Mouse (Mus musculus) hindbrain, postnatal 0 days (tissue): Measurements from ENCODE around the gene Fam228b. TPM values are rescaled to one million over a fixed set of nuclear protein-coding genes. Genes with fewer than 3 reads are reported as not detected.

Experiments used
- ATAC-seq: fragments of 200-750 bp; cut with Nextera tagmentation; 2 replicates; pipeline ENCODE4 v1.8.0; 2017; ENCODE audit warnings: mild to moderate bottlenecking, moderate TSS enrichment, moderate library complexity
- DNase-seq: peaks from one replicate; pipeline ENCODE4 v3.0.0-alpha.2; 2015; ENCODE audit warnings: low spot score
- H3K27ac ChIP-seq: fragments of 300-500 bp; sonication (generic); 2 replicates; pipeline ENCODE4 v1.5.1; 2014; ENCODE audit warnings: mild to moderate bottlenecking
- H3K27me3 ChIP-seq: fragments of 300-500 bp; sonication (generic); 2 replicates; pipeline ENCODE4 v1.6.1; 2014; ENCODE audit warnings: low read length, mixed read lengths; ENCODE audit not compliant: insufficient read depth
- H3K36me3 ChIP-seq: fragments of 300-500 bp; sonication (generic); 2 replicates; pipeline ENCODE4 v1.6.1; 2014; ENCODE audit warnings: low read length, mixed read lengths; ENCODE audit not compliant: insufficient read depth
- H3K4me1 ChIP-seq: fragments of 300-500 bp; sonication (generic); 2 replicates; pipeline ENCODE4 v1.6.1; 2014; ENCODE audit warnings: antibody characterized with exemption, low read length, mixed read lengths; ENCODE audit not compliant: insufficient read depth
- H3K4me2 ChIP-seq: fragments of 300-500 bp; sonication (generic); 2 replicates; pipeline ENCODE4 v1.6.1; 2014; ENCODE audit warnings: low read depth, mild to moderate bottlenecking, low read length, moderate library complexity, mixed read lengths
- H3K4me3 ChIP-seq: fragments of 300-500 bp; sonication (generic); 2 replicates; pipeline ENCODE4 v1.5.1; 2014; ENCODE audit warnings: low read length
- H3K9ac ChIP-seq: fragments of 300-500 bp; sonication (generic); replicated peaks from 2 replicates; pipeline ENCODE4 v1.6.1; 2014; ENCODE audit warnings: mild to moderate bottlenecking, low read length, moderate library complexity, mixed read lengths
- H3K9me3 ChIP-seq: fragments of 300-500 bp; sonication (generic); 2 replicates; pipeline ENCODE4 v1.6.1; 2016; ENCODE audit warnings: low read length, mixed read lengths
- CTCF ChIP-seq: IDR thresholded peaks from 2 replicates; pipeline ENCODE4 v1.5.1; 2016; ENCODE audit warnings: antibody characterized with exemption, control low read depth, low read depth
- WGBS: fragments of 180-500 bp; shearing (Covaris S2); extraction: QIAGEN DNeasy Blood & Tissue Kit; methylation state at CpG from one replicate; pipeline ENCODE4 v1.1.7; 2014; 5-methylcytosine and 5-hydroxymethylcytosine counted together
- polyA plus RNA-seq: library from polyadenylated mRNA; unstranded; fragments of >200 nt; fragmentation: Nextera tagmentation; extraction: Ambion mirVana; gene quantifications from 2 replicates; pipeline ENCODE4 v1.2.1, GENCODE M21; 2015
- total RNA-seq: library from RNA; depleted of rRNA; stranded (reverse); fragments of >200 nt; gene quantifications from 2 replicates; pipeline ENCODE4 v1.2.3, GENCODE M21; 2014

Gene Fam228b
- total and polyA plus RNA-seq, 2 experiments from 2014 or later: 4.2 to 8.1 TPM

DNA sequence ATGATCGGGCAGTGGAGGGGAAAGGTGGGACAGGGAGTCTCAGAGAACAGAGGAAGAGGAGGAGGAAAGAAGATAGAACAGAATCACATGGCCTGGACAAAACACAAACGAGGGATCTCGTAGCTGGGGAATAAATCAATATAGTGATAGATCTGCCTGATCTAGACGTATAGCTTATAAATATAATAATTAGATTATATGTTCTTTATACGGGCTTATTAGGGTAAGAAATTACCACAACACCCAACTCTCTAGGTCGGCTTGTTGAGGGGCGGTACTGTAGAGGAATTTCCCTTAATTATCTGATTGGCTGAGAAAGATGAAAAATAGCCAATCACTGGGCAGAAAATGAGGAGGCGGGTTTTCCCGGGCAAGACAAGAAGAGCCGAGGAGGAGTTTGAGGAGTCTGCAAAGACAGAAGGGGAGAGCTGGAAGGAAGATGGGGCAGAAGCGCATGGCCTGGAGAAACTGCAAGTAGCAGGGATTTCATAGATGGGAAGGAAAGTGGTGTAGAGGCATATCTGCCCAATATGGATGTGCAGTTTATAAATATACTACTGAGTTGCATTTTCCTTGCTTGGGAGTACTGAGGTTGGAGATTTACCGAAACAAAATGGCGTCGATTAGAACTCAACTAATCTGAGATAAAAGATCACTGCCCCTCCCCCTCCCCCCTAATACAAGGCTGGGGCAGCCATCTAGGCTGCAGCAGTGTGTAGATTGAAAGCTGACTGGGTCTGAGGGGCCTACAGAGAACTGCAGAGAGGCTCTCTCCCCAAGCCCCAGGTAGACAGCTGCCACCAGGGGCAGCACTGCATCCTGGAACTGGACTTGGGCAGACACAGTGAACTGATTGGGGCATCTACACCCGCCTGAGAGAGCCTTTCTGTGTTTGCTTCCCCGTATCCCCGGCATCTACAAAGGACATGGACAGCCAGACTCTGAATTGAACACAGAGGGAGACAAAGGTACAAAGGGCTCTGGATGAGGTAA is 49.0 kb downstream of the Fam228b start:
- Histone ChIP-seq H3K9me3 (no peaks in the 10 kb centered on the region), H3K4me3 (no peak overlapping the region), H3K27me3 (no peaks in the 10 kb centered on the region), H3K27ac (no peak overlapping the region), H3K36me3 (no peaks in the 10 kb centered on the region), H3K4me1 (no peaks in the 10 kb centered on the region), H3K4me2 (no peak overlapping the region), H3K9ac (no peak overlapping the region)
- 79% methylated on average over 17 of the region's 17 CpGs for WGBS
- peak; percentile 39; the same call in 1 of the 2 replicates for TF ChIP-seq CTCF
- ATAC-seq (no peak), DNase-seq (no peak)

DNA sequence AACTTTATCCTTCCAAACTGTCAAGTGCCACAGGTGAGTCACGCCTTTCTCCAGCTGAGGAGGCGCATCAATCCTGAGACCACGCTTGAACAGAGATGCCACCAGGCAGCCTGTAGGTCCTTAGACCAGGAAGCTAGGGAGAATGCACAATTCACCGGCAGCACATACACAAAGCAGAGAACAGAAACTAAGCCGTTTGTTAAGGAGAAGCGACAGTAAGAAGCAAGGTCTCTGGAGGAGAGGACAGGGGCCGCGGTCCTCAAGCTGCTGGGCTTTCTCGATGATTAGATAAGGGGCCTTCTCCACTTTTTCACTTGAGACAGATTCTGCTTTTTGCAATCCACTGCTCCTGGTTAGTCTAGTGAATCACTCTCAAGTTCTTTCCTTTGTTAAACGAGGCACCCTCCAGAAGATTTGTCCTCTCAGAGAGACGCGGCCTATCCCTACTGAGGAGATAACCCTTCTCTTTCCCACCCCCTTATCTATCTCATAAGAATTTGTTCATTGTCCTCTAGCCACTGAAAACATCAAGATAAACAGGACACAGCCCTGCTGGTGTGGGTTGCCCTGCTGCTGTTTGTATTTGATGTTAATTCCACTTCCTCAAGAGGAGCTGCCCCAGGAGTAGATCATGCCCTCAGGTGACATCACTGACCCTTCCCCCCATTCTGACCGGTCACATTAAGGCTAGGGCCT is 49.9 kb downstream of the Fam228b start:
- Histone ChIP-seq H3K27ac (no peak overlapping the region), H3K4me3 (no peak overlapping the region), H3K9me3 (no peaks in the 10 kb centered on the region), H3K36me3 (no peaks in the 10 kb centered on the region), H3K4me1 (no peaks in the 10 kb centered on the region), H3K4me2 (no peak overlapping the region), H3K9ac (no peak overlapping the region), H3K27me3 (no peaks in the 10 kb centered on the region)
- 84% methylated on average over 13 of the region's 13 CpGs for WGBS
- ATAC-seq (no peak), DNase-seq (no peak)
- no peak for TF ChIP-seq CTCF

DNA sequence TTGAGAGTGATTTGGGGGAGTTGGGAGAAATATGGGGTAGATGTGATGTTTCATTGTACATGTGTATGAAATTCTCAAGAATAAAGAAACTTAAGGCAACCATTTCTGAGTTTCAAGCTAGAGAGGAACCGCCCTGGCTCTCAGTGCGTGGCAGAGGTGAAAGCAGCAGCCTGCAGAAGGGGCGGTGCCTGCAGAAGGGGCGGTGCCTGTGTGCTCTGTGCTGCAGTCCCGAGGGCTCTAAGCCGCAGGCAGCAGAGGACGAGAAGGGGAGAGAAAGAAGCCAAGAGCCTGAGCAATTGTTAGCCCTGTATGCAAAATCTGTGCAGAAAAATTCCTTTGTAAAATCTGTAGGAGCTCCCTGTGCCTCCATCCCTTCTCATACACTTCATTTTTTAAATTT is 51.6 kb downstream of the Fam228b start:
- Histone ChIP-seq H3K9ac (no peak overlapping the region), H3K4me1 (no peaks in the 10 kb centered on the region), H3K36me3 (peaks cover 6% of the 10 kb centered on the region), H3K4me2 (no peak overlapping the region), H3K9me3 (no peaks in the 10 kb centered on the region), H3K27me3 (no peaks in the 10 kb centered on the region), H3K4me3 (no peak overlapping the region), H3K27ac (no peak overlapping the region)
- TF ChIP-seq CTCF: no peak
- 10% methylated on average over 7 of the region's 7 CpGs for WGBS
- DNase-seq: no peak
- ATAC-seq: no peak

DNA sequence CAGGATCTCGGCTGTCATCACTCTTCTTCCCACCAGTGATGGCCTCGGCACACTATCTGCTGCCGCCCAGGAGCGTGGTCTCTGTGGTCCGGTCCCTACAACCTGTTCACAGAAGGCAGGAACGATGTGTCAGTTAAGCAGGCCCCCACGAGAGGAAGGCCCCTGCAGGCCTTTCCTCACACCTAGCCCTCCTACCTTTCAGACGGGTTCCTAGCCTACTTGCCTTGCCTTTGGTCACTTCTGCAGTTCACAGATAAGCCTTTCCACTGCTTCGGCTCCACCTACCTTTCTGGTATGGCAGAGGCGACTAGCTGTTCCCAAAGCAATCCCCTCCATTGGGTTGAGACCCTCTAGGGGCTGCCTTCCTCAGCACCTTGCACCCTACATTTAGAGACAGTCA is 53.5 kb downstream of the Fam228b start:
- DNase-seq: no peak
- Histone ChIP-seq H3K27ac (no peak overlapping the region), H3K9me3 (no peaks in the 10 kb centered on the region), H3K9ac (no peak overlapping the region), H3K4me2 (no peak overlapping the region), H3K4me1 (no peaks in the 10 kb centered on the region), H3K27me3 (no peaks in the 10 kb centered on the region), H3K36me3 (peaks cover 12% of the 10 kb centered on the region), H3K4me3 (no peak overlapping the region)
- WGBS: 84% methylated on average over 10 of the region's 10 CpGs
- no peak for TF ChIP-seq CTCF
- no peak for ATAC-seq

DNA sequence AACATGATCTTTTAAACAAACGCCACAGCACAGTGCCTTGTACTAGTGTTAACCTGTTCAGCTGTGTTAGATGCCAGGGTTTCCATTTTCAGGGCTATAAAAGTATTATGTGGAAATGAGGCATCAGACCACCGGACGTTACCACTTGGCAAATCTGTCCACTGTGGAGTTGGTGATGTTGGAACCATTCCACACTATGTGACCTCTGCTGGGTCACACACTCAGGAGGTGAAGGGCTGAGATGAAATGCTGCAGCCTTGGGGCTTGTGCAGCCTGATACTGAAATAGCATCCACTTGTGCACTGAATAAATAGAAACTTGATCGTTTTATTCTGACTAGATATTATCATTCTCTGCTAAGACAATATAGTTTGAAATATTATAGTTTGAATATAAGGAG is 55.7 kb downstream of the Fam228b start:
- DNase-seq: no peak
- Histone ChIP-seq H3K4me2 (no peak overlapping the region), H3K27me3 (no peaks in the 10 kb centered on the region), H3K4me1 (no peaks in the 10 kb centered on the region), H3K36me3 (peaks cover 19% of the 10 kb centered on the region), H3K9ac (no peak overlapping the region), H3K9me3 (no peaks in the 10 kb centered on the region), H3K4me3 (no peak overlapping the region), H3K27ac (no peak overlapping the region)
- WGBS: 82% methylated on average over 4 of the region's 4 CpGs
- no peak for TF ChIP-seq CTCF
- ATAC-seq: no peak

DNA sequence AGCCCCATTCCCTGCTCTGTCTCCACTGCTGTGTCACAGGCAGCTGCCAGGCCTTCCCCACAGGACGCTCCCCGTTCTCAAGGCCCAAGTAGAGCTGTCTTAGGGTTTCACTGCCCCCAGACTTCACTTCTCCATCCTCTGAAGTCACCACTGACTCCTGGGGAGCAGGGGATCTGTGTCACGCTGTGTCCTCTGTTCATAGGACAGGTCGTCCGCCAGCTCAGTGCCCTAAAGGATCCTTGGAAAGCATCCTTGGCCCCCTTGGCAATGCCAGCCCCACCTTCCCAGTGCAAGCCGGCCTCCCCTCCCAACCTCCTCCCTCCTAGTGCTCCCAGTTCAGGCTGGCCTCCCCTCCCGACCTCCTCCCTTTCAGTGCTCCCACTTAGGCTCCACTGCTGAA is 59.1 kb downstream of the Fam228b start:
- WGBS: 82% methylated on average over 7 of the region's 7 CpGs
- Histone ChIP-seq H3K27me3 (no peaks in the 10 kb centered on the region), H3K9ac (no peak overlapping the region), H3K27ac (no peak overlapping the region), H3K4me3 (no peak overlapping the region), H3K36me3 (peaks cover 30% of the 10 kb centered on the region), H3K4me1 (no peaks in the 10 kb centered on the region), H3K9me3 (no peaks in the 10 kb centered on the region), H3K4me2 (no peak overlapping the region)
- no peak for TF ChIP-seq CTCF
- no peak for DNase-seq
- no peak for ATAC-seq
